Mouse (Mus musculus): ENCODE results near the gene Aph1a. TPM values are rescaled to one million over a fixed set of nuclear protein-coding genes. Genes with fewer than 3 reads are reported as not detected.
A peak's percentile ranks its signal among the peaks of the same experiment; 100 is the strongest.
"Not testable (repeated sequence)": the region's sequence is repeated elsewhere in the genome, so short reads cannot be mapped to it uniquely, and the experiment has no call there.

Gene Aph1a
- total RNA-seq, 2 experiments from 2014 or later = 66.1 to 72.1 TPM

DNA sequence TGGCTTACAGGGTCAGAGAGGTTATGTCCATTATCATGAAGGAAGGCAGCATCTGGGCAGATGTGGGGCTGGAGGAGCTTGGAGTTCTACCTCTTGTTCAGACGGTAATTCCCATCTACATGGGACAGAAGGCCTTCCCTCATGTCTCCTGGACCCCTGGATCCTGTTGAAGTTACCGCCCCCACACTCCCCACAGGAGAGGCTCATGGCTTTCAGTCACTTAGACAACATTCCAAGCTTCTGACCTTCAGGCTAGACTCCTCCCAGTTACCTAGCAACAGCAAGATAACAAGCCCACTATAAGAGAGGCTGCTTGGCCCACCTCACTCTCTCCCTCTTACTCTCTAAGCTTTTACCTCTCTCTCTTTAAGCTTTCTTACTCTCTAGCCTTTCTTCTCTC lies 26.8 kb downstream of the Aph1a start:
- DNase-seq = not testable (repeated sequence)

- not testable (repeated sequence) for DNase-seq
Observed at GRCm38 (mm10) chr3:95923429-95923828, 29.7 kb downstream of the Aph1a start.

DNA sequence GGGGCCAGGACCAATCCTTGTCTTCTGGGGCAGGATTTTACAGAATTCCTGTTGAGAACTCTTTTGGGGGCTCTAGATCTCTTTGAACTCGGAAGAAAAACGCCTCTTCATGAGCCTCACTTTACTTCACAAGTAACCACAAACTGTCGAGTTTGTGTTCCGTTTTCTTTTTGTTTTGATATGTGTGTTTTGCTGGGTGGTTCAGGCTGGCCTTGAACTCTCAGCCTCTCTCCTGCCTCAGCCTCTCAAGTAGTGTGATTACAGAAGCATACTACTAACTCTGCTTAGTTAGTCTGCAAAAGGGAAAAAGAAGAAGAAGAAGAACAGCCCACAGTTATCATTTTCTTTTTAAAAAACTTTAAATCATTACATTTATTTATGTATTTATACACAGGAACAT lies 30.4 kb downstream of the Aph1a start:
- DNase-seq = no peak

DNA sequence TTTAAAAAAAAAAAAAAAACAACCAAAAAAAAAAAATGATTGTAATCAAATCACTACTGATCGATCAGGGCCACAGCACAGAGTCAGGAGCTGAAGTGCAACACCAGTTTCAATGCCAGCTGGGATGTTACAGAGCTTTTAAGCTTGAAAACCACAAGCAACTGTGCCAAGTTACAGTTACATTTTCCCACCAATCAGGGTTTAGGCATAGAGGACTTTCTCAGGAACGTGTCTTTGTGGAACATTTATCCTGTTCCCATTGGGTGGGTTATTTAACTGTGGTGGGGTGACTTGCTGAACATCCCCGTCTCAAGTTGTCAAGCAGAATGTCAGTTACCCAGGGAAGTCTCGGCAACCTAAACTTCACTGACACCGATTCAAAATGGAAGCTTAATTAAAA lies 31.3 kb downstream of the Aph1a start:
- no peak for DNase-seq

DNA sequence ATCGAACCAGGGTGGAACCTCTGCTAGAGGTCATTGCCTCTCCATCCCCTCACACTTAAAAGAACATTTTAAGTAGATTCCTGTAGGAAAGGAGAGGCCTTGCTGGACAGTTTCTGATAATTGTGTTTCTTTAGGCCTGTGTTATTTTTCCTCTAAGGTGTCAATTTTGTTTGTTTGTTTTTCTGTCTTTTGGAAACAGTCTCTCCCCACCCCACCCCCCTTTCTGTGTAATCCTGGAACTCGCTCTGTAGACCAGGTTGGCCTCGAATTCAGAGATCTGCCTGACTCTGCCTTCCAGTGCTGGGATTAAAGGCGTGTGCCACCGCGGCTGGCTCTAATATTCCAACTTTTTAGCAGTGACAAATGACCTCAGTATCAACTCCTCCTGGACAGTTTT lies 34.5 kb downstream of the Aph1a start:
- no peak for DNase-seq

DNA sequence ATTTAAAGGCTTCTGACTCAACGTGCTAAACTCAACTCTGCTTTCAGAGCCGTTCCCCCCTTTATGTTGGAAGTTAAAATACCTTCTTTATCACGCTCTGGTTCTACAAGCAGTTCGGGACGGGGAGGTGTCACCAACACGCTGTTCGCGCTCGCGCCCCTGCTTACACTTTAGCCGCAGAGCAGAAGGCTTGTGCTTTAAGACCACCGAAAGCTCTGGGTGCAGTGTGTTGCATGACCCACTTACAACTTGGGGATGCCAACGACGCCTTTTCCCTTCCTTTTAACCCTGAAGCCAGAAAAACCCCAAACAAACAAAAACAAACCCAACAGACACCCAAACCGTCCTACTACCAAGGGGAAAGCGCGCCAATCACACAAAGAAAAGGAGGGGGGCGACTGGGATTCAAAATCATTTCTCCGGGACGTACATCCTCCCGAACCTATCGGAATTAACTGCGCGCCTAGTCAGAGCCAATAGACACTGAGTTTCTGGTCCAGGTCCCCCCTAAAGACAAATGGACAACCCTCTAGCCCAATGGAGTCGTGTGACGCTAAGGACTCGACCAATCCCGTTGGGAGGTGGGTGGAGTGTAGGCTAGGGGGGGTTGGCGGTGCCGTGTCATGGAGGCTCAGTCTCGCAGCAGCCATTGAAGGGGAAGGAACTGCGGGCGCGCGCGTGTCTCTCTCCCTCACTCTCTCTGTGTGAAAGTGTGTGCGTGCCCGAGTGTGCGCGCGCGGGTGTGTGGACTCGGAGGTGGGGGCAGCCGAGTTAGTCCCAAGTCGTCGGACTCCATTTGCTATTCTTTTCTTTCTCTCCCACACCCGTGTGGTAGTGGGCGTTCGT lies 35.1 kb downstream of the Aph1a start, which contains the start of gene Anp32e:
TSS of gene Anp32e (plus strand) at position 589 of the 846 bp plus-strand sequence.
- DNase-seq = peak; percentile 93

GRCm38 (mm10) chr3:95929581-95930470 lies 36.1 kb downstream of the Aph1a start:
- DNase-seq = peak; percentile 68

GRCm38 (mm10) chr3:95930471-95930789 lies 36.7 kb downstream of the Aph1a start:
- no peak for DNase-seq

DNA sequence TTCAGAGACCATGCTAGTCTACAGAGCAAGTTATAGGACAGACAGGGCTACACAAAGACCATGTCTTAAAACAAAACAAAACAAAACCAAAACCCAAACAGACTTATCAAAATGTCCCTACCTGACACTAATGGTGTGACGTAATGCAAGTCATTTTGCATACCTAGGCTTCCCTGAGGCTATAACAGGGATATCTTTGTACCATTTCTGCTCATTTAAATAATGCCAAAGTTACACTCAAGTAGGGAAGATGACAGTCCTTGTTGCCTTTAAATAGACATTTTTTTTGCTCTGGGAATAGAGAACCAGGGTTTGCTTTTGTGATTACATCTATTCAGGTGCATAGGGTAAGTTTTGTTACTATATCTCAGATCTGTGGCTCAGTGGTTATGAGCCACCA lies 37.7 kb downstream of the Aph1a start:
- DNase-seq = no peak

GRCm38 (mm10) chr3:95932157-95932556 lies 38.4 kb downstream of the Aph1a start:
- DNase-seq = no peak

GRCm38 (mm10) chr3:95932566-95932965 lies 38.8 kb downstream of the Aph1a start:
- DNase-seq = no peak

DNA sequence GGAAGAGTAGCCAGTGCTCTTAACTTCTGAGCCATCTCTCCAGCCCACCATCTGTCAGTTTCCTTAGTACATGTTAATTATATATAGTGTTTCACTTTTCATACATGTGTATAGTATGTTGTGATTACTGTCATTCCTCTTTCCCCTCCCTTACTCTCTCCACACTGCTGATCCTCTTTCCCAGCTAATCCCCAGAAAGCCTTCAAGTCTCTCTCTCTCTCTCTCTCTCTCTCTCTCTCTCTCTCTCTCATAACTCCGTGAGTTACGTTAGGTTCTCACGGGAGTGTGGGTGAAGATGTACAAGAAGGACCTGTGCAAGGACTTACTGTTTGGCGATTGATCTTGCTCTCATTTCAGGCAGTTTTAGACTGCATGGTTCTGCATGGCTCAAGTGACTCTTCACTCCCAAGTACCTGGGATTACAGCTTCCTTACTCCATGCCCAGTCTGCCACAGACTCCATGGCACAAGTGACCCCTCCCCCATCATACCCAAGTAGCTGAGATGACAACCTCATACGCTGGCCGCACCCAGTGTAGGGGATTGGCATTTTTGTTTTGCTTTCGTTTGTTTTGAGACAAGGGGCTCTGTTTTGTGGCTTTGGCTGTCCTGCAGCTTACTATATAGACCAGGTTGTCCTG lies 39.5 kb downstream of the Aph1a start:
- DNase-seq = no peak

DNA sequence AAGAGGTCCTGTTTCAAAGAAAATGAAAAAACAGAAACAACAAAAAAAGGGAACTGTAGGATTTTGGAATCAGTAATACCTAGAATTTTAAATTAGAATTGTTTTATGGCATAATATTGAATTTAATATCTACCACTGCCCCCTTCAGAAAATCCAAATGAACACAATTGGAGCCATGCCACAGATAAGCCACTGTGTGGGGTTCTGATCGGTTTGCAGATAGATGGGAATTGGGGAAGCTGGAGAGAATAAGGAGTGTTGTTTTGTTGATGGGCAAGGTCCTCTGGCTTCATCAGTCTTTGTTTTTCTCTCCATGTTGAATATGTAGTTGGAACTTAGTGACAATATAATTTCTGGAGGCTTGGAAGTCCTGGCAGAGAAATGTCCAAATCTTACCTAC lies 40.7 kb downstream of the Aph1a start:
- DNase-seq = no peak

DNA sequence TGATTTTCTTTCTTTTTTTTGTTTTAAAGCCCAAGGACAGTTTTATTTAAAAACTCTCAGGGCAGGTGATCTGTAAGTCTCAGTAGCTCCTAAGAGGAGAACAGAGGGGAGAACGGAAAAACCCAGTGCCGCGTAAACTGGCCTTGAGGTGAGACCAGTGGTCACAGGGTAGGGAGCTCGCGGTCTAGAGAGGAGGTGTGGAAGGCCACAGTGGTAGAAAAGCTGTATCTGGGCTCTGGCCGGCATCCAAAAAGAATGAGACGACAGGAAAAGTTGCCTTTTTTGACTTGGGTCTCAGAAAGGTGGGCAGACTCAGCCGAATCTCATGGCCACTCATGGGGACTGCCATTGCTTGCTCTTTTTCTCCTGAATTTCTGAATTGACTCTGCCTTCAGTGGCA lies 44.4 kb downstream of the Aph1a start:
- DNase-seq = no peak

- peak; percentile 22 for DNase-seq
Observed at GRCm38 (mm10) chr3:95938835-95939234, 45.1 kb downstream of the Aph1a start.

GRCm38 (mm10) chr3:95942749-95943148 lies 49.0 kb downstream of the Aph1a start:
- no peak for DNase-seq

DNA sequence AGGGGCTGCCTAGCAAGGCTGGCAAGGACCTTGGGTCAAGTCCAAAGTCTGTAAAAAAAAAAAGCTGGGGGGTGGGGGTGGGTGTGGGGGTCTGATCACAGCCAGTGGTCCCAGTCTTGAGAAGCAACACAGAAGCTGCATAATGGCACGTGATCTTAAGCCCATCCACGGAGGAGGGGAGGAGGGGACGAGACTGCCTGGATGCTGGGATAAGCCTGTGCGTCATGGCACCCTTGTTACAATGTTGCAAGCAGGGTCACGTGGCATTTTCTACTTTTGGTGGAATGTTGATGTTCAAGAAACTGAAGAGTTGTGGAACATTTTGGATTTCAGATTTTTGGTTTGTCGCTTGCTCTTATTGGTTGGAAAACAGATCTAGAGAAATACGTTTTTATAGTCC lies 49.5 kb downstream of the Aph1a start:
- DNase-seq = no peak

DNA sequence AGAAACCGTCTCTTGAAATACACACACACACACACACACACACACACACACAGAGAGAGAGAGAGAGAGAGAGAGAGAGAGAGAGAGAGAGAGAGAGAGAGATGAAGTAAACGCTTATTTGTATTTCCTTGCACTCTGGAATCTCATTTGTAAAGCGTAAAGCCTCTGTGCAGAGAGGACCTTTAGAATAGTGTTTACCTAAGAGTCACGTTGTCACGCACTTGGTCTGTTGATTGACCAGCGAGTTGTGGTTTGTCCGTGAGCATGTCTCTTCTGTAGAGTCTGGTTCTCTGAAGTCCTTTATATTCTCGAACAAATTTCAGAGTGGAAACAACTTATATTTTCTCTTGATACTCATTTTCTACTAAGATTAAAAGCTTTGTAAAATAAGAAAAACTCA lies 51.0 kb downstream of the Aph1a start:
- no peak for DNase-seq

DNA sequence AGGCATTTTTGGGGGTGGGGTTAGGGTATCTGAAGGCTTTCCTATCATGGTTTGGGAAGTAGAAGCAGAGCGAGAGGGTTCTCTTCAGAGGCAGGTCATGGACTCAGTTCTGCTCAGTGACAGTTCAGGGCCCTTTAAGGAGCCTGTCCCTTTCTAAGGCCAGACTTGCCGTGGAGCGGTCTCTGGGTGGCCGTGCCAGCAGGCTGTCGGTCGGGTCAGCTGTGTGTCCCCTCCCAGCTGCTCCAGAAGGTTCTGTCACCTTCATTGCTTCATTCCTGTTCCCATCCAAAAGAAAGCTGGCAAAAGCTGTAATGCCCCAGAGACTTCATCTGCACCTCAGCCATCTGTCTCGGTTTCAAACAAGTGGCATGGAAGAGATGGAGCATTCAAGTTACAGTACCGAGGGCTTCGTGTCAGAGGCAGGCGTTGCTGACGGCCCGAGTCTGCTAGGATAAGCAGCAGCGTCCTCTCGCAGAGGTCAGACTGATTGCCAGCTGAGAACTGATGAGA lies 52.0 kb downstream of the Aph1a start:
- no peak for DNase-seq
